Mouse (Mus musculus): ENCODE results near the gene Fkrp.

Gene Fkrp

GRCm38 (mm10) chr7:16830449-16830848 lies 13.9 kb upstream of the Fkrp start:
- DNase-seq = peak; percentile 51

GRCm38 (mm10) chr7:16827274-16827673 lies 10.7 kb upstream of the Fkrp start:
- DNase-seq = no peak

GRCm38 (mm10) chr7:16826571-16826970 lies 10.0 kb upstream of the Fkrp start:
- DNase-seq = no peak

GRCm38 (mm10) chr7:16825785-16826184 lies 9.3 kb upstream of the Fkrp start:
- DNase-seq = peak; percentile 46

GRCm38 (mm10) chr7:16823734-16824133 lies 7.2 kb upstream of the Fkrp start:
- no peak for DNase-seq

- no peak for DNase-seq
Measured at GRCm38 (mm10) chr7:16821669-16822101, 5.2 kb upstream of the Fkrp start.

GRCm38 (mm10) chr7:16821091-16821490 lies 4.6 kb upstream of the Fkrp start:
- DNase-seq = no peak

GRCm38 (mm10) chr7:16820271-16820763 lies 3.8 kb upstream of the Fkrp start:
- DNase-seq = no peak

GRCm38 (mm10) chr7:16819794-16820193 lies 3.3 kb upstream of the Fkrp start:
- no peak for DNase-seq

GRCm38 (mm10) chr7:16817693-16818092 lies 1.2 kb upstream of the Fkrp start:
- DNase-seq = no peak

- DNase-seq = peak; percentile 88
Measured at GRCm38 (mm10) chr7:16816078-16816474, 456 bp downstream of the Fkrp start.

GRCm38 (mm10) chr7:16815351-16815941 lies 1.1 kb downstream of the Fkrp start, which contains the start of gene Strn4:
Strn4 (plus strand) TSS chr7:16815889.
- DNase-seq = peak; percentile 34

GRCm38 (mm10) chr7:16812505-16812904 lies 4.0 kb downstream of the Fkrp start:
- no peak for DNase-seq

- no peak for DNase-seq
Measured at GRCm38 (mm10) chr7:16811649-16812070, 4.9 kb downstream of the Fkrp start.

- DNase-seq = peak; percentile 56
Measured at GRCm38 (mm10) chr7:16810920-16811648, 5.4 kb downstream of the Fkrp start.

- DNase-seq = no peak
Measured at GRCm38 (mm10) chr7:16810399-16810919, 6.1 kb downstream of the Fkrp start.

- DNase-seq = peak; percentile 86
Measured at GRCm38 (mm10) chr7:16809739-16810138, 6.8 kb downstream of the Fkrp start.

GRCm38 (mm10) chr7:16808647-16809046 lies 7.9 kb downstream of the Fkrp start:
- peak; percentile 55 for DNase-seq

GRCm38 (mm10) chr7:16807936-16808335 lies 8.6 kb downstream of the Fkrp start:
- no peak for DNase-seq

GRCm38 (mm10) chr7:16804409-16805028 lies 12.0 kb downstream of the Fkrp start:
- DNase-seq = no peak

- no peak for DNase-seq
Measured at GRCm38 (mm10) chr7:16794886-16795285, 21.6 kb downstream of the Fkrp start.

GRCm38 (mm10) chr7:16793010-16793725 lies 23.4 kb downstream of the Fkrp start:
- DNase-seq = no peak

GRCm38 (mm10) chr7:16792316-16792715 lies 24.2 kb downstream of the Fkrp start:
- DNase-seq = no peak
